Mouse (Mus musculus) cerebellum, adult 2 months (tissue): ENCODE measurements around the gene Slc8a2.

Experiments
- CTCF ChIP-seq: fragments of 200-500 bp; IDR thresholded peaks from 2 replicates; pipeline ENCODE4 v1.5.1; 2011; ENCODE audit warnings: low read depth, mild to moderate bottlenecking, control low read depth, low read length, moderate library complexity, borderline replicate concordance; ENCODE audit not compliant: insufficient read depth
- POLR2A ChIP-seq: fragments of 200-500 bp; IDR thresholded peaks from 2 replicates; pipeline ENCODE4 v1.6.1; 2011; ENCODE audit warnings: low read length, control low read depth, borderline replicate concordance; ENCODE audit not compliant: insufficient read depth

- no peak for TF ChIP-seq CTCF
- no peak for TF ChIP-seq POLR2A
These were observed 73.9 kb downstream of the Slc8a2 start for GRCm38 (mm10) chr7:16203505-16203903.
